Mouse (Mus musculus): Measurements from ENCODE around the gene Cdkn1b. TPM values are rescaled to one million over a fixed set of nuclear protein-coding genes. Genes with fewer than 3 reads are reported as not detected.

The Cdkn1b gene
- polyA plus RNA-seq, 1 experiment: 45.6 TPM

- Histone ChIP-seq H3K4me1 (ENCODE audit: control insufficient read depth, insufficient read depth, low read length) (peaks cover 7% of the 10 kb centered on the region; the same call in 1 of the 2 replicates), H3K27me3 (ENCODE audit: control insufficient read depth, insufficient read depth, low read length) (no peaks in the 10 kb centered on the region), H3K27ac (ENCODE audit: insufficient read depth, low read length) (no peak overlapping the region), H3K4me3 (replicated peaks; ENCODE audit: insufficient read depth, low read depth, low read length) (no peak overlapping the region)
- DNase-seq: no peak
- no peak for TF ChIP-seq POLR2A (IDR thresholded peaks at IDR 0.05; ENCODE audit: borderline replicate concordance, insufficient read depth, low read length)
- TF ChIP-seq CTCF (IDR thresholded peaks at IDR 0.05; ENCODE audit: borderline replicate concordance, insufficient read depth, low read depth, low read length): no peak
- WGBS: 88% methylated on average over 7 of the region's 7 CpGs
These were observed 29.8 kb upstream of the Cdkn1b start for GRCm38 (mm10) chr6:134890436-134890835.

- Histone ChIP-seq H3K4me3 (replicated peaks; ENCODE audit: insufficient read depth, low read depth, low read length) (peak overlapping the region; percentile 94), H3K27ac (ENCODE audit: insufficient read depth, low read length) (no peak overlapping the region), H3K4me1 (ENCODE audit: control insufficient read depth, insufficient read depth, low read length) (no peaks in the 10 kb centered on the region), H3K27me3 (ENCODE audit: control insufficient read depth, insufficient read depth, low read length) (no peaks in the 10 kb centered on the region)
- no peak for DNase-seq
- TF ChIP-seq CTCF (IDR thresholded peaks at IDR 0.05; ENCODE audit: borderline replicate concordance, insufficient read depth, low read depth, low read length): no peak
- TF ChIP-seq POLR2A (IDR thresholded peaks at IDR 0.05; ENCODE audit: borderline replicate concordance, insufficient read depth, low read length): no peak
- WGBS: 14% methylated on average over 15 of the region's 15 CpGs
These were observed 23.4 kb upstream of the Cdkn1b start for GRCm38 (mm10) chr6:134896570-134897436.

GRCm38 (mm10) chr6:134897443-134898094, 22.6 kb upstream of the Cdkn1b start:
- DNase-seq: peak; percentile 96 to 98
- WGBS: under 1% methylated on average over 38 of the region's 38 CpGs
- Histone ChIP-seq H3K27ac (ENCODE audit: insufficient read depth, low read length) (peak overlapping the region; percentile 98), H3K27me3 (ENCODE audit: control insufficient read depth, insufficient read depth, low read length) (no peaks in the 10 kb centered on the region), H3K4me1 (ENCODE audit: control insufficient read depth, insufficient read depth, low read length) (no peaks in the 10 kb centered on the region), H3K4me3 (replicated peaks; ENCODE audit: insufficient read depth, low read depth, low read length) (peak overlapping the region; percentile 94)
- TF ChIP-seq CTCF (IDR thresholded peaks at IDR 0.05; ENCODE audit: borderline replicate concordance, insufficient read depth, low read depth, low read length) (no peak), POLR2A (IDR thresholded peaks at IDR 0.05; ENCODE audit: borderline replicate concordance, insufficient read depth, low read length) (peak; percentile 87)

GRCm38 (mm10) chr6:134898095-134898965, 21.9 kb upstream of the Cdkn1b start, which contains the start of gene Gpr19:
Gene Gpr19, minus strand, starts transcription at chr6:134898578.
- WGBS: under 1% methylated on average over 51 of the region's 51 CpGs
- Histone ChIP-seq H3K27me3 (ENCODE audit: control insufficient read depth, insufficient read depth, low read length) (no peaks in the 10 kb centered on the region), H3K4me3 (replicated peaks; ENCODE audit: insufficient read depth, low read depth, low read length) (peak within 1 kb of the TSS; percentile 94), H3K4me1 (ENCODE audit: control insufficient read depth, insufficient read depth, low read length) (no peaks in the 10 kb centered on the region), H3K27ac (ENCODE audit: insufficient read depth, low read length) (peak within 1 kb of the TSS; percentile 98)
- peak; percentile 94 for DNase-seq
- peak; percentile 97 for TF ChIP-seq POLR2A (IDR thresholded peaks at IDR 0.05; ENCODE audit: borderline replicate concordance, insufficient read depth, low read length)
- TF ChIP-seq CTCF (IDR thresholded peaks at IDR 0.05; ENCODE audit: borderline replicate concordance, insufficient read depth, low read depth, low read length): no peak

- no peaks in the 10 kb centered on the region for H3K27me3 ChIP-seq (ENCODE audit: control insufficient read depth, insufficient read depth, low read length)
- H3K27ac ChIP-seq (ENCODE audit: insufficient read depth, low read length): no peak overlapping the region
- TF ChIP-seq POLR2A (IDR thresholded peaks at IDR 0.05; ENCODE audit: borderline replicate concordance, insufficient read depth, low read length) (no peak), CTCF (IDR thresholded peaks at IDR 0.05; ENCODE audit: borderline replicate concordance, insufficient read depth, low read depth, low read length) (no peak)
- DNase-seq: no peak
- no peak overlapping the region for H3K4me3 ChIP-seq (replicated peaks; ENCODE audit: insufficient read depth, low read depth, low read length)
- no peaks in the 10 kb centered on the region for H3K4me1 ChIP-seq (ENCODE audit: control insufficient read depth, insufficient read depth, low read length)
- 92% methylated on average over 4 of the region's 4 CpGs for WGBS
These were observed 16.8 kb upstream of the Cdkn1b start for GRCm38 (mm10) chr6:134903368-134903767.

GRCm38 (mm10) chr6:134903891-134904884, 16.0 kb upstream of the Cdkn1b start:
- 94% methylated on average over 10 of the region's 10 CpGs for WGBS
- no peak overlapping the region for H3K27ac ChIP-seq (ENCODE audit: insufficient read depth, low read length)

More at GRCm38 (mm10) chr6:134903891-134904884, 16.0 kb upstream of the Cdkn1b start:
- DNase-seq: no peak
- TF ChIP-seq POLR2A (IDR thresholded peaks at IDR 0.05; ENCODE audit: borderline replicate concordance, insufficient read depth, low read length) (no peak), CTCF (IDR thresholded peaks at IDR 0.05; ENCODE audit: borderline replicate concordance, insufficient read depth, low read depth, low read length) (no peak)
- Histone ChIP-seq H3K4me3 (replicated peaks; ENCODE audit: insufficient read depth, low read depth, low read length) (no peak overlapping the region), H3K27me3 (ENCODE audit: control insufficient read depth, insufficient read depth, low read length) (no peaks in the 10 kb centered on the region), H3K4me1 (ENCODE audit: control insufficient read depth, insufficient read depth, low read length) (no peaks in the 10 kb centered on the region)
